Mouse (Mus musculus) lung, postnatal 0 days (tissue): ENCODE results near the gene Rpl22l1. TPM values are rescaled to one million over a fixed set of nuclear protein-coding genes. Genes with fewer than 3 reads are reported as not detected.
"Not testable (repeated sequence)": the region's sequence is repeated elsewhere in the genome, so short reads cannot be mapped to it uniquely, and the experiment has no call there.

Experiments
- ATAC-seq: fragments of 200-750 bp; cut with Nextera tagmentation; 2 replicates; pipeline ENCODE4 v1.8.0; 2017; ENCODE audit warnings: moderate library complexity
- DNase-seq: peaks from one replicate; pipeline ENCODE4 v3.0.0-alpha.2; 2016; ENCODE audit warnings: low spot score
- H3K27ac ChIP-seq: fragments of 300-500 bp; sonication (generic); 2 replicates; pipeline ENCODE4 v1.5.1; 2014; ENCODE audit warnings: antibody characterized with exemption, mild to moderate bottlenecking, low read length, mixed read lengths
- H3K27me3 ChIP-seq: fragments of 300-500 bp; sonication (generic); replicated peaks from 2 replicates; pipeline ENCODE4 v1.6.1; 2014; ENCODE audit warnings: low read length, mixed read lengths; ENCODE audit not compliant: insufficient read depth
- H3K36me3 ChIP-seq: fragments of 300-500 bp; sonication (generic); 2 replicates; pipeline ENCODE4 v1.6.1; 2014; ENCODE audit warnings: low read length, mixed read lengths; ENCODE audit not compliant: insufficient read depth
- H3K4me1 ChIP-seq: fragments of 300-500 bp; sonication (generic); 2 replicates; pipeline ENCODE4 v1.6.1; 2014; ENCODE audit warnings: antibody characterized with exemption, low read depth, low read length, mixed read lengths; ENCODE audit not compliant: insufficient read depth
- H3K4me2 ChIP-seq: fragments of 300-500 bp; sonication (generic); replicated peaks from 2 replicates; pipeline ENCODE4 v1.6.1; 2014; ENCODE audit warnings: low read depth, mild to moderate bottlenecking, low read length, moderate library complexity, mixed read lengths
- H3K4me3 ChIP-seq: fragments of 300-500 bp; sonication (generic); 2 replicates; pipeline ENCODE4 v1.5.1; 2014; ENCODE audit warnings: low read depth, low read length
- H3K9ac ChIP-seq: fragments of 300-500 bp; sonication (generic); replicated peaks from 2 replicates; pipeline ENCODE4 v1.6.1; 2014; ENCODE audit warnings: low read depth, mild to moderate bottlenecking
- H3K9me3 ChIP-seq: fragments of 300-500 bp; sonication (generic); 2 replicates; pipeline ENCODE4 v1.6.1; 2016; ENCODE audit warnings: low read length, mixed read lengths
- CTCF ChIP-seq: IDR thresholded peaks from 2 replicates; pipeline ENCODE4 v1.5.1; 2016; ENCODE audit warnings: antibody characterized with exemption, mild to moderate bottlenecking
- EP300 ChIP-seq: IDR thresholded peaks from 2 replicates; pipeline ENCODE4 v1.6.1; 2016; ENCODE audit warnings: antibody characterized with exemption, mild to moderate bottlenecking, control low read depth
- WGBS: fragments of 180-500 bp; shearing (Covaris S2); extraction: QIAGEN DNeasy Blood & Tissue Kit; methylation state at CpG from one replicate; pipeline ENCODE4 v1.1.7; 2014; 5-methylcytosine and 5-hydroxymethylcytosine counted together
- polyA plus RNA-seq: library from polyadenylated mRNA; unstranded; fragments of >200 nt; fragmentation: Nextera tagmentation; extraction: Ambion mirVana; gene quantifications from 2 replicates; pipeline ENCODE4 v1.2.1, GENCODE M21; 2015

The Rpl22l1 gene
- polyA plus RNA-seq, 1 experiment from 2014 or later = 279 TPM

GRCm38 (mm10) chr3:28847115-28847514, 41.9 kb downstream of the Rpl22l1 start:
- Histone ChIP-seq H3K9ac (no peak overlapping the region), H3K9me3 (no peaks in the 10 kb centered on the region), H3K27ac (no peak overlapping the region), H3K4me3 (no peak overlapping the region), H3K4me2 (no peak overlapping the region), H3K36me3 (no peaks in the 10 kb centered on the region), H3K4me1 (no peaks in the 10 kb centered on the region), H3K27me3 (no peaks in the 10 kb centered on the region)
- DNase-seq = no peak
- ATAC-seq = no peak
- TF ChIP-seq CTCF = no peak
- no peak for TF ChIP-seq EP300

- H3K9ac ChIP-seq, ATAC-seq, H3K36me3 ChIP-seq, DNase-seq, H3K27me3 ChIP-seq, H3K27ac ChIP-seq, H3K4me2 ChIP-seq, H3K9me3 ChIP-seq, H3K4me1 ChIP-seq, H3K4me3 ChIP-seq: not testable (repeated sequence)
- WGBS = 94% methylated on average over 3 of the region's 3 CpGs
Measured at GRCm38 (mm10) chr3:28852174-28852573, 46.9 kb downstream of the Rpl22l1 start.

Other genes with a start within 250 kb of the Rpl22l1 start
- 0.24 and 0.29 TPM in 2 replicates for gene Slc2a2, start 107.5 kb upstream of the Rpl22l1 start, polyA plus RNA-seq
- gene Eif5a2, start 24.2 kb upstream of the Rpl22l1 start, polyA plus RNA-seq = 4.7 and 6.2 TPM in 2 replicates
- not detected in 2 replicates for gene Gm1527, start 87.2 kb downstream of the Rpl22l1 start, polyA plus RNA-seq